Mouse (Mus musculus): ENCODE measurements around the gene Rtl10.
A peak's percentile ranks its signal among the peaks of the same experiment; 100 is the strongest.

The Rtl10 gene

GRCm38 (mm10) chr16:18498558-18498990, at the start of gene Rtl10, which contains the start of gene Gnb1l:
TSS of gene Rtl10 (plus strand) at chr16:18498901.
TSS of gene Gnb1l (plus strand) at chr16:18498713.
- DNase-seq = peak; percentile 96

GRCm38 (mm10) chr16:18449005-18449404, 49.7 kb upstream of the Rtl10 start:
- no peak for DNase-seq

- DNase-seq = peak; percentile 79
Observed at GRCm38 (mm10) chr16:18451486-18452181, 47.1 kb upstream of the Rtl10 start.

GRCm38 (mm10) chr16:18452361-18452862, 46.3 kb upstream of the Rtl10 start:
- peak; percentile 44 for DNase-seq

- no peak for DNase-seq
Observed at GRCm38 (mm10) chr16:18453846-18454245, 44.9 kb upstream of the Rtl10 start.

GRCm38 (mm10) chr16:18455407-18455806, 43.3 kb upstream of the Rtl10 start:
- no peak for DNase-seq

- no peak for DNase-seq
Observed at GRCm38 (mm10) chr16:18458661-18459060, 40.0 kb upstream of the Rtl10 start.

- DNase-seq = no peak
Observed at GRCm38 (mm10) chr16:18459335-18459954, 39.3 kb upstream of the Rtl10 start.

- peak; percentile 62 for DNase-seq
Observed at GRCm38 (mm10) chr16:18459955-18460370, 38.7 kb upstream of the Rtl10 start.

- DNase-seq = no peak
Observed at GRCm38 (mm10) chr16:18460826-18461225, 37.9 kb upstream of the Rtl10 start.

GRCm38 (mm10) chr16:18462031-18462430, 36.7 kb upstream of the Rtl10 start:
- no peak for DNase-seq

GRCm38 (mm10) chr16:18462598-18462997, 36.1 kb upstream of the Rtl10 start:
- no peak for DNase-seq

GRCm38 (mm10) chr16:18464271-18464670, 34.4 kb upstream of the Rtl10 start:
- DNase-seq = no peak

- DNase-seq = no peak
Observed at GRCm38 (mm10) chr16:18470829-18471228, 27.9 kb upstream of the Rtl10 start.

GRCm38 (mm10) chr16:18471381-18471955, 27.2 kb upstream of the Rtl10 start:
- DNase-seq = no peak

- no peak for DNase-seq
Observed at GRCm38 (mm10) chr16:18471976-18472375, 26.7 kb upstream of the Rtl10 start.

- DNase-seq = no peak
Observed at GRCm38 (mm10) chr16:18472416-18472815, 26.3 kb upstream of the Rtl10 start.

- DNase-seq = no peak
Observed at GRCm38 (mm10) chr16:18472976-18473375, 25.7 kb upstream of the Rtl10 start.

- DNase-seq = no peak
Observed at GRCm38 (mm10) chr16:18474021-18474420, 24.7 kb upstream of the Rtl10 start.

GRCm38 (mm10) chr16:18477996-18478395, 20.7 kb upstream of the Rtl10 start:
- no peak for DNase-seq

- no peak for DNase-seq
Observed at GRCm38 (mm10) chr16:18479667-18480066, 19.0 kb upstream of the Rtl10 start.

- DNase-seq = no peak
Observed at GRCm38 (mm10) chr16:18480933-18481485, 17.7 kb upstream of the Rtl10 start.

GRCm38 (mm10) chr16:18482431-18482830, 16.3 kb upstream of the Rtl10 start:
- no peak for DNase-seq

- no peak for DNase-seq
Observed at GRCm38 (mm10) chr16:18483839-18484238, 14.9 kb upstream of the Rtl10 start.

Measured in right cerebral cortex, adult 18-20 months (tissue).